Mouse (Mus musculus) MEL-GATA-1-ER (cell line): ENCODE results near the gene Tnfsf9.

ENCODE experiments used
- DNase-seq: peaks from one replicate; pipeline ENCODE4 v3.0.0-alpha.2; 2012; ENCODE audit warnings: low read depth; ENCODE audit errors: extremely low read depth

Tnfsf9 gene

DNA sequence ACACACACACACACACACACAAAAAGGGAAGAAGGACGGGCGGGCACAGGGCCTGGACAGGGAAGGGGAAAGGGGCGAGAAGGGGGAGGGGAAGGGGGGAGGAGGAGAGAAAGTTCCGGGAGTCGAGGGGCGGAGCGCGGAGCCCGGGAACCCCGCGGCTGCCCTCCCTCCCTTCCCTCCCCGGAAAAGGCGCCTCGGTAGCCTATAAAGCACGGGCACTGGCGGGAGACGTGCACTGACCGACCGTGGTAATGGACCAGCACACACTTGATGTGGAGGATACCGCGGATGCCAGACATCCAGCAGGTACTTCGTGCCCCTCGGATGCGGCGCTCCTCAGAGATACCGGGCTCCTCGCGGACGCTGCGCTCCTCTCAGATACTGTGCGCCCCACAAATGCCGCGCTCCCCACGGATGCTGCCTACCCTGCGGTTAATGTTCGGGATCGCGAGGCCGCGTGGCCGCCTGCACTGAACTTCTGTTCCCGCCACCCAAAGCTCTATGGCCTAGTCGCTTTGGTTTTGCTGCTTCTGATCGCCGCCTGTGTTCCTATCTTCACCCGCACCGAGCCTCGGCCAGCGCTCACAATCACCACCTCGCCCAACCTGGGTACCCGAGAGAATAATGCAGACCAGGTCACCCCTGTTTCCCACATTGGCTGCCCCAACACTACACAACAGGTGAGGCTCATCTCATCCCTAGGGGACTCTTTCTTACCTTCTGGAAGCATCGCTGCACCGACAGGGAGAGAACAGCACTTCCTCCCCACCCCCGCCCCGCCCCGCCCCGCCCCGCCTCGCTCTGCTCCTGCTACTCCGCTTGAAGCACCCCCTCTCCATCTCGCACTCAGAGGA lies at the start of gene Tnfsf9:
Gene Tnfsf9 (plus strand): TSS at position 145 of the 854 bp plus-strand sequence.
- DNase-seq: peak; percentile 29

DNA sequence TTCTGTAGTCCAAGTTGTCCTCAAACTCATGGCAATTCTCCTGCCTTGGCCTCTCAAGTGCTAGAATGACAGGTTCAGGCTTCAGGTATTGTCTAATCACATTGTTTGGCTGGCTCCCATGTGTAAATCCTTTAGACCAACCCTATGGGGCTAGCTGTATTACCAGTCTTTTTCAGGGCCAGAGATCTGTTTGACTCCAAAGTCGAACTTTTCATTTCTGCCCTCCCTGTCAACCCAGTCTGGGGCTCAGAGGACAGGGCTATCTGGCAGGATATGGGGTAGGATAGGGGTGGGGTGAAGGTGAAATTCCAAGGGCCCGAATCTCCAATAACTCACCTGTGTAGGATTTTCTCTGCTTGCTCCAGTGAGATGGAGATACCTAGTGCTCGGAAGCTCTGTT lies 48.9 kb upstream of the Tnfsf9 start:
- DNase-seq: no peak

DNA sequence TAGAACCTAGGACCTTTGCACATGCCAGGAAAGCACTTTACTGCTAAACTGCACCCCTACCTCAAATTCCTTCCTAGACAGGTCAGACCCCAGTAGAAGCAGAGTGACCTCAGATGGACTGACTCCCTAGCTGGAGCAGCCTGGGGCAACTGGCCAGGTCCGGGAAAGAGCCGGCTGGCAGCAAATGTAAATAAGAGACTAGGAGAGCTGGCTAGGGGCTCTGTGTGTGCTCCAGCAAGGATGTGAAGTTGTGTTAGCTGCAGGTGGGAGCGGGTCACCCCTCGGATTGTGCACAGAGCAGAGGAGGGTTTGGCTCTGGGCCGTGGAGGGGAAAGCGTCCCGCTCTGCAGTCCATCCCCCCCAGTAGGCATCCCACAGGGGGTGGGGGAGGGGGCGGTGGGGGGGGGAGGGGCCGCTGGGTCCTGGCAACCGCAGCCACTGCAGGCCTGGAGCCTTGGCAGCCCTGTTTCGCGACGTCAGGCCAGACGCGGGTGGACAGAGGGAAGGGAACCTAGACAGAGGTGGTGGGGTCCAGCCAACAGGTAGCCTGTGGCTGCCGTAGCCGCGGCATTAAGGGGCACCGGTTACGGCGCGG lies 46.1 kb upstream of the Tnfsf9 start, which contains the start of gene Crb3:
Gene Crb3 (plus strand): TSS at position 215 of the 595 bp plus-strand sequence.
- DNase-seq: no peak

DNA sequence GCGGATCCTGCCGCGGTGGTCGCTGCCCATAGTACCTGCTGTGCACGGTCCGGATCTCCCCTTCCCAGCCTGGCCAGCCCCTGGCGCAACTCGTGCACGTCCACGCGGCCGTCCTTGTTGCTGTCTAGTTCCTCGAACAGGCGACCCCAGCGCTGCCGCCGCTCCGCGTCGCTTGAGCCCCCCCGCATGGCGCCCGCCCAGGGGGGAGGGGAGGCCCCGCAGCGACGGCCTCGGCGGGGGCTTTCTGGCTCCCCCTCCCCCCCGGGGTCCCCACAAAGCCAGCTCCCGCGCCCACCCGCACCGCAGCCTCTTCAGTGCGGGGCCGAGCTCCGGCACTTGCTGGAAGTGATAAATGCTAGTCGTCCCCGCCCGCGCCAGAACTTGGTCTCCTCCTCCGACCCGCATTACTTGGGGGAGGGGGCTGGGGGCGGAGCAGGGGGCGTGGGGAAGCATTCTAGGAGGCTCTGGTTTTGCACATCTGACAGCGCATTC lies 45.6 kb upstream of the Tnfsf9 start, which contains the start of gene Slc25a23:
Gene Slc25a23 (minus strand): TSS at position 378 of the 492 bp plus-strand sequence.
- DNase-seq: no peak

DNA sequence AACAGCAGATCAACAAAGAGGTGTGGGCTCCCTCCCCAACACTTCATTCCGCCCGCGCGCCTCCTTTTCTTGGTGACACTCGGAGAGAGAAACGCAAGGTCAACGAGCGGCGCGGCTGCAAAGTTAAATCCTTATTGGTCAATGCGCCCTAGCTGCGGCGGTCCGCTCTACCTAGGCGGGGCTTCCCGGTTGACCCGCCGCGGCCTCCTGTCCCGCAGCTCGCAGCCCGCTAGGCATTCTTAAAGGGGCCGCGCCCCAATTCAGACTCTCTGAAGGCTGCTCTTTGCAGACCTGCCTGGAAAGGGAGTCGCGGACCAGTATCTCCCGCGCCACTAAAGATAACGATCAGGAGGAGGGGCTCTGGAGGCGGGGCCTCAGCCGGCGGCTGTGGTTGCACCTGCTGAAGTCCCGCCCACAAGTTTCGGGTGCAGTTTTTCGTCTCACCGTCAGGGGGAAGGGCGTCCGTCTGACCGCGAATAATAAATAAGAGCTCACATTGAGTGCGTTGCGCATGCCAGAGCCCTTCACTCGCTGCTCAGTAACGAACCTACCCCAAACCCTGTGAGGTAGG lies 44.8 kb upstream of the Tnfsf9 start:
- peak; percentile 90 for DNase-seq

DNA sequence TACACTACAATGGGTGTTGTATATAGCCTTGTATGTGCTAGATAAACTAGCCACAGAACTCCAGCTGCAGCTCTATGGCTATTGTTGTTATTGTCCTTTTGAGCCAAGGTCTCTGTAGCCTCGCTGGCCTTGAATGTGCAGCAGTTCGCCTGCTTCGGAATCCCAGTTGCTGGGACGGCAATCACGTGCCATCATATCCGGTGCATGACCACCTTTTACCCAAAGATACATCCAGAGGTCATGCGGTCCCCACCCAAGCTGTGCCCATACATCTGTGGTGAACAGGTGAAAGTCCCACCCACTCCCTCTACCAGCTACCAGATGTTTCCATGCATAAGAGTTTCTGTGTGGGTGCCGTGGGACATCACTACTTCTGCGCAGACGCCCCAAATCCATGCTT lies 44.1 kb upstream of the Tnfsf9 start:
- DNase-seq: no peak

DNA sequence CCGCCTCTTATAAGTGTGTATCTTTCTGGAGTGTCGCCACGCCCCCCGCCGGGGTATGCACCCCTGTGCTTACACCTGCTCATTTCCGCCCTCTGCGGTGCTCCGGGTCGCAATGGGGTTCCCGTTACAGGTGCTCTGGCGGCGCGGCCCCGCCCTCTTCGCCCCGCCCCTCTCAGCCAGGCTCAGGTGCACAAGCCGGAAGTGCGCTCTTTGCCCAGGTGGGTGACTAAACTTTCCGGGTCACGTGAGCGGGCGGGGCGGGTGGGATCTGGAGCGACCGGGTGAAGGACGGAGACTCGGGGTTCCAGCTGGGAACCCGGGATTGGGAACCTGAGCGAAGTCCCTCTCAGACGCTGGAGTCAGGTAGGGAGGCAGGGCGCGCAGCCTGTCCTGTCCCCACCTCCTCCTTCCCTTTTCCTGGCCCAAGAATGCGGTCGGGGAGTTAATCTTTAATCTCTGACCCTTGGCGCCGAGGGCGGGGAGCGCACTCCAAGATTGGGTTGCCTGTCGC lies 43.1 kb upstream of the Tnfsf9 start:
- no peak for DNase-seq

DNA sequence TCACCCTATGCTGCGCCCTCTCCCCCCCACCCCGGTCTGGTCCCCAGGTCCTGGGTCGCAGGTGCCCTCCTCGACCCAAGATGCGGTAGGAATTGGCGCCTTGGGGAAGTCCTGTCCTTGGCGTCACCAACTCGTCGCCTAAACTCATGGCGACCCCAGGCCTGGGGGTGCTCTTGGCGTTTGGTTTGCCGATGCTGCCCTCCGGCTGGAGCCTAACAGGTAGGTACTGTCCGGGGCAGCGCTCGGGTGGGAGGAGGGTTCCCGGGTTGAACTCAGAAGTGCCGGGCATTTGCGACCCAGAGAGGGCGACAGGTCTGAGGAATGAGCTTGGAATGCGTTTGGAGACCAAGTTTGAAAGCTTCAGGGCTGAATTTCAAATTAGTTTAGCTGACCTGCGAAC lies 42.6 kb upstream of the Tnfsf9 start:
- no peak for DNase-seq

DNA sequence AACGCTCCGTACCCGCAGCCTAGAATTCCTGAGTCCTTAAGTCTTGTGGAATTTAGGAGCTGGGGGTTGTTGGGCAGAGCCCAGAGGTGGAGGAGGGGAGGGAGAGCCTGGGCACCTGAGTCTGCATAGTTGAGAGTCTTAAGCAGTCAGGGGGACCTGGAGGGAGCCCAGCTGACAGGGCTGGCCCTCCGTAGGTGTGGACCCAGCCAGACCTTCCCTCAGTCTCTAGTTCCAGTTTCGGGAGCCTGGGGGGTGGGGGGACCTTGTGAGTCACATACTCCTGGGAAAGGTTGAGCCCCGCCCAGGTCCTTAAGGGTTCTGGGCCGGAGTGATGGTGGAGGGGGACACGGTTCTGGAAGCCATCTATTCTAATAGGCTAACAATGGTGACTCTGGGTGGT lies 42.1 kb upstream of the Tnfsf9 start:
- no peak for DNase-seq

DNA sequence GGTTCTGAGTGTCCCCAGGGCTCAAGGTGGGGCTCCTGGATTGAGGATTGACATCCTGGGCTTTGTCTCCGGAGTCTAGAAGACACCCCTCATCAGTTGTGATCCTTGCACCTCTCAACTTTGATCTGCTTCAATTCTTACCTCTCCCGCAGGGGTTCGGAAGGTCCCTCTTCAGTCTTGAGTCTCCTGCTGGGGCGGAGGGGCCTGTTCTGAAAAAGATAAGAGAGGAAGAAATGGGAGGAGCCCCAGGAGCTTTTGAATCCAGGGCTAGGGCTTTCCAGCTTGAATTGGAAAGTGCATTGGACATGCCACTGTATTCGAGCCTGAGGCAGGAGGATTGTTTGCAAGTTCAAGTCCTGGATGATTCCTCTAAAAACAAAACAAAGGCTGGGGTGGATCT lies 38.2 kb upstream of the Tnfsf9 start:
- DNase-seq: no peak

DNA sequence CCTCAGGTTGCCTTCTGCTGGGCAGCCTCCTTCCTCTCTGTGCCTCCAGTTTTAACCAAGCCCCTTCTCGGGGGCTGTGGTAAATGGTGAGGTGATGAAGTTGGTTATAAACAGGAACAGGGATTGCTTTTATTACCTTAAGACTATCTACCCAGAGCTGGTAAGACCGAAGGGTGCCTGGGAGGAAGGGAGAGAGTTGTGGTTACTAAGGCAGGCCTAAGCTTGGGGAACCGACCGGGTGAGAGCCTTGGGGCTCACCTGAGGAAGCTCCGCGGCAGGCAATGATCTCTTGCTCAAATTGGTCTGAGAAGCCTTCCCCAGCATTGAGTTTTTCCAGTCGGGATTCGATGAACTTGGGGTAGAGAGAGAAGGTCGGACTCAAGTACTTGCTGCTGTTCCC lies 34.9 kb upstream of the Tnfsf9 start:
- DNase-seq: no peak

DNA sequence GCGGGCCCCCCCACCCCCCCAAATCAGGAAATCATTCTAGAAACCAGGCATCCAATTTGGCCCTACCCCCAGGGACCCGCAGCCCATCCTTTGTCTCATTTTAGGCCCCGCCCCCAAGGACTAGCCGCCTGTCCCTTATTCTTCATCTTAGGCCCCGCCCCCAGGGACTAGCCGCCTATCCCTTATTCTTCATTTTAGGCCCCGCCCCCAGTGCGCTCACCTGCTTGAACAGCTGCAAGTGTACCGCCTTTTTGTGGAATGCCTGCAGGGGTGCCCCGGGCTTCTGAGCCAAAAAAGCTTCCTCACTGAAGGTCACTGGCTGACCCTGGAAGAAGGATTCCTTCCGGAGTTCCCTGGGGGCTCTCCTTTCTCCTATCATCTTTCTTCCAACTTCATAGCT lies 34.4 kb upstream of the Tnfsf9 start:
- DNase-seq: no peak

DNA sequence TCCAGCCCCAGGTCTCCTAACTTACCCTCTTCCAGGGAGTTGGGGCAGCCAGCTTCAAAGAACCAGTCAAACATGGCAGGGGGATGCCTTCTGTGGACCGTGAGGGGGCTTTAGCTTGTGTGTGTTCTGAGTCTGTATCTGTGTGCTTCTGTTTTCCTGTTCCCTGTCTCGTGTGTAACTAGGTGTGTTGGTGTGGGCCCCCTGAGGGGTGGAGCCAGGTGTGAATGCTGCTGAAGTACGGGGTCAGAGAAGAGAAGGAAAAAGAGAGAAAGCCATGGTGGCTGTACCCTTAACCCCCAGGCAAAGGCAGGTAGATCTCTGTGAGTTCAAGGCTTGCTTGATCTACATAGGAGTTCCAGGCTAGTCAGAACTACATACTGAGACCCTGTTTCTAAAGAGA lies 28.2 kb upstream of the Tnfsf9 start:
- no peak for DNase-seq

DNA sequence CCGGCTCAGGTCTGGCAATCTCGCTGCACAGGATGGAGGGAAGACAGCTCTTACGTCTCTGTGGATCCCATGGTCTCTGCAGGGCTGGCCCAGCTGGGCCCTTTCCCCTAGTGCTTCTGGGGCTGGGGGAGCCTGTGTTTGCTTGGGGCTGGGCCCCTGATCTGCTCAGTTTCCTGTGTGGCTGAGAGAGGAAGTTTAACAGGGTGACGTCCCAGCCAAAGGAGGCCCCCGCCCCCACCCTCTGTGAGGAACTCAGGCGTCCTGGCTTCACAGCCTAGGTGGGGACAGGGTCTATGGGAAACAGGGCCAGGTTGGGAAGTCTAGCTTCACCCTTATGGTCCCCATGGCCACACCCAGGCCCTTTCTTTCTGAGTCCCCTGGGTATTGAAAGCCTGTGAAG lies 26.8 kb upstream of the Tnfsf9 start, which contains the start of gene Dennd1c:
Gene Dennd1c (minus strand): TSS at position 179 of the 400 bp plus-strand sequence.
- DNase-seq: peak; percentile 56

DNA sequence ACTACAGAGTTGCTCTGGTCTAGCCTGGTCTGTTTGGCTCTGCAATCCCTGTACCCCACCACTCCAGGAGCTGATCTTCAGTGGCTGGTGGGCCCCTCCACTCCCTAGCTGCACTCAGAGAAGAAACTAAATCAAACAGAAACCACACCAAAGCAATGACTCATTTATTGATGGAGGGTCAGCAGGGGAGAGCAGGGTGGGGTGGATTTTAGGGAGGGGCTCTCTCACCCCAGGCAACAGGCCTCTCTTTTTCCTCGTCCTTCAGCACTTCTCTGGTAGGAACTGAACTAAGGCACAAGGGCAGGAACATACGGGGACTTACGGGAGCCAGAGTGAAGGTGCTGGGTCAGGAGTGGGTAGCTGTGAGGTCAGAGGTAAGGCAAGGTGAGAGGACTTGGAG lies 25.2 kb upstream of the Tnfsf9 start:
- DNase-seq: no peak

DNA sequence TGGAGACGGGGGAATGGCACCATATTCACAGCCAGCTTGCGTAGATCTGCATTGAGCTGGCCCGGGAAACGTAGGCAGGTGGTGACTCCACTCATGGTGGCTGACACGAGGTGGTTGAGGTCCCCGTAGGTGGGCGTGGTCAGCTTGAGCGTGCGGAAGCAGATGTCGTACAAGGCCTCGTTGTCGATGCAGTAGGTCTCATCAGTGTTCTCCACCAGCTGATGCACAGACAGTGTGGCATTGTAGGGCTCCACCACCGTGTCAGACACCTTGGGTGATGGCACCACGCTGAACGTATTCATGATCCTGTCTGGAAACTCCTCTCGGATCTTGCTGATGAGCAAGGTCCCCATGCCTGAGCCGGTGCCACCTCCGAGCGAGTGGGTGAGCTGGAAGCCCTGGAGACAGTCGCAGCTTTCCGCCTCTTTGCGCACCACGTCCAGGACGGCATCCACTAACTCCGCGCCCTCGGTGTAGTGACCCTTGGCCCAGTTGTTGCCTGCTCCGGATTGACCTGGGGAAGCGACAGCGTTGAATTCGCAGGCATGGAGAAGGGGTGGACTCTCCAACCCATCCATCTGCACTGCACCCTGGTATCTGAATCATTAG lies 23.8 kb upstream of the Tnfsf9 start:
- DNase-seq: no peak

DNA sequence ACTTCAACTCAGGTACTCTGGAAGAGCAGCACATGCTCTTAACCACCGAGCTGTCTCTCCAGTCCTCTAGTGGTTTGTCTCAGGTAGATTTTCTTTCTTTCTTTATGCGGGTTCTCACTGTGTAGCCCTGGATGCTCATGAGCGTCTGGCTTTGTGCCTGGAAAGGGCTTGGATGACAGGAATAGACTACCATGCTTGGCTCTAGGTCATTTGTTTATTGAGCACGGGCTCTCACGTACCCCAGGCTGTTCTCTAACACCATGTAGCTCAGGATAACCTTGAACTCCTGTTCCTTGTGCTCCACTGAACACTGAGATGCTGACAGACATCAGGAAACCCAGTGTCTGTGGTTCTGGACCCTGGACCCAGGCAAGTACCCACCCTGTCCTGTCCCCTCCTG lies 22.6 kb upstream of the Tnfsf9 start:
- DNase-seq: no peak

DNA sequence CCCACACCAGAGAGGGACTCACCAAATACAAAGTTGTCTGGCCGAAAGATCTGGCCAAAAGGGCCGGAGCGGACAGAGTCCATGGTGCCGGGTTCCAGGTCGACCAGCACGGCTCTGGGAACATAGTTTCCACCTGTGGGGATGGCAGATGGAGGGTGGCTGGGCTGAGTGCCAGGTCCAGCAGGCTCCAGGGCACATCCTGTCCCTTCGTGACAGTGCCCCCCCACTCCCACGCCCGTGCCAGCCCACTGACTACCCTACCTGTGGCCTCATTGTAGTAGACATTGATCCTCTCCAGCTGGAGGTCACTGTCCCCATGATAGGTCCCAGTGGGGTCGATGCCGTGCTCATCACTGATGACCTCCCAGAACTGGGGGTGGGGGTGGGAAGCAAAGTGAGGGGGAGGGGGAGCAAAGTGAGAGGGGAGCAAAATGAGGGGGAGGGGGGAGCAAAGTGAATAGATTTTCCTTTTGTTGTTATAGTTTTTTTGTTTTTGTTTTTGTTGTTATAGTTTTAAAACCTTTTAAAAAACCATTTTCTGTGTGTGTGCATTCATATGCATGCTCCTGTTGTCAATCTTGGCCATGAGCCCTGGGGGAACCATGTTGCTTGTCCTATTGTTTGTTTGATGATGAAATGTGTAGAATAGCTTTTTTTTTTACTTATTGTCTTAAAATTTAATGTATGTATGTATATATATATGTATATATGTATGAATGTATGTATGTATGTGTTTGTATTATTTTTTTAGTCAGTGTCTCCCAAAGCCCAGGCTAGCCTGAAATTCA lies 19.0 kb upstream of the Tnfsf9 start:
- no peak for DNase-seq

DNA sequence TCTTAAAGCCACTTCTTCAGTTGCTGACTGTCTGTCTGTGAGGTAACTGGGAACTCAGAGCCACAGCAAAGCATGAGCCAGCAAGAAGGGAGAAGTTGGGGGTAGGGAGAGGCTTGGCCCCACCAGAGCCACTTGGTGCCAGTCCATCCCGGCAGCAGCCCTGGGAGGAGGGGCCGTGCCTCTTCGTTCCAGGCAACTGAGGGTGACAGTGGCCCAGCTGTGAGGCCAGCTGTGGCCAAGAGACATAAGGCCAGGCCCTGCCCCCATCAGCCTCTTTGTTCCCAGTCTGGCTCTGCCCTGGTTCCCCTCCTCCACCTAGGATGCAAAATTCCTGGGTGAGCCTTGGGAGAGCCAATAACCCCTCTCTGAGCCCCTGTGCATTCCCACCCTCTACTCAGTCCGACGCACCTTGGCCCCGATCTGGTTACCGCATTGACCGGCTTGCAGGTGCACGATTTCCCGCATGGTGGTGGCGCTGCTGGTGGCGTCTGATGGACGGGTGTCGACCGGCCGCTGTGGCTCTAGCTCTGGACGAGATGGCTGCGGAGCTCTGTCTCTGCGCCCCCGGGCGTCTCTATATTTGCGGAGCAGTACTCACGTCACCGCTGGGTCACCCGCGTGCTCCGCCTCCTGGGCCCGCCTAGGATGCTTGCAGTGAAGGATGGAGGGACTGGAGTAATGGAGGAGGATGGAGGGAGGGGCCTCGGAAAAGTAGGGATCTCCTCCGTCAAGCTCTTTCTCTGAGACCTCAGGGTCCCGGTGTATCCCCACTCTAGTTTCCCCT lies 17.9 kb upstream of the Tnfsf9 start, which contains the start of gene Tubb4a:
Gene Tubb4a (minus strand): TSS at position 734 of the 784 bp plus-strand sequence.
- DNase-seq: no peak

DNA sequence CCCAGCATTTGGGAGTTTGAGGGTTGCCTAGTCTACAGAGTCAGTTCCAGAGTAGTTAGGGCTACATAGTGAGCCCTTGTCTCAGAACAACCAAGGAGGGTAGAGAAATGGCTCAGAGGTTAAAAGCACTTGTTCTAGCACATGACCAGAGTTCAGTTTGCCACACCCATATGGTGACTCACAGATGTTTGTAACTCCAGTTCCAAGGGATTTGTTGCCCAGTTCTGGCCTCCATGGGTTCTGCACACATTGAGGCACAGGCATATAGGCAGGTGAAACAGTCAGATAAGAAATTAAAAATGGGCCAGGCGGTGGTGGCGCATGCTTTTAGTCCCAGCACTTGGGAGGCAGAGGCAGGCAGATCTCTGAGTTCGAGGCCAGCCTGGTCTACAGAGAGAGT lies 10.9 kb upstream of the Tnfsf9 start:
- DNase-seq: no peak
